Mouse (Mus musculus) CH12.LX (cell line): Measurements from ENCODE around the gene Ttll13. TPM values are rescaled to one million over a fixed set of nuclear protein-coding genes. Genes with fewer than 3 reads are reported as not detected.

ENCODE experiments used
- DNase-seq: peaks from one replicate; pipeline ENCODE4 v3.0.0-alpha.2; 2013; ENCODE audit errors: extremely low read depth
- H3K27ac ChIP-seq: 2 replicates; pipeline ENCODE4 v1.5.1; 2012; ENCODE audit warnings: low read depth, mild to moderate bottlenecking, control low read depth, moderate library complexity; ENCODE audit not compliant: insufficient read depth
- H3K27me3 ChIP-seq: replicated peaks from 2 replicates; pipeline ENCODE3; 2012; ENCODE audit warnings: inconsistent platforms
- H3K36me3 ChIP-seq, 2 experiments: replicated peaks in 1 of 2; 2 replicates each; pipeline versions ENCODE3 to v1.6.1; 2012; ENCODE audit warnings: inconsistent platforms in 1 of 2, low read length in 1 of 2, mild to moderate bottlenecking in 1 of 2, mixed read lengths in 1 of 2, moderate library complexity in 1 of 2; ENCODE audit not compliant: control insufficient read depth in 1 of 2, insufficient read depth in 1 of 2
- H3K4me1 ChIP-seq, 2 experiments: 2 replicates each; pipeline ENCODE4 v1.6.1; 2012; ENCODE audit warnings: inconsistent platforms in 1 of 2, moderate library complexity in 1 of 2; ENCODE audit not compliant: insufficient read depth in 2 of 2, control insufficient read depth in 1 of 2
- H3K4me2 ChIP-seq: 2 replicates; pipeline ENCODE4 v1.6.1; 2012; ENCODE audit warnings: low read depth, mild to moderate bottlenecking, control low read depth; ENCODE audit not compliant: poor library complexity, insufficient read depth, severe bottlenecking
- H3K4me3 ChIP-seq, 3 experiments: fragments of 150-350 bp in 1 of 3; sonication (generic) in 1 of 3; replicated peaks in 1 of 3; 2 replicates each; pipeline versions ENCODE3 to v1.5.1; 2011 to 2012; ENCODE audit warnings: low read depth in 2 of 3, low read length in 2 of 3, mild to moderate bottlenecking in 2 of 3, moderate library complexity in 2 of 3, control low read depth in 1 of 3, improper control_type of control experiment in 1 of 3, inconsistent platforms in 1 of 3, mixed read lengths in 1 of 3; ENCODE audit not compliant: poor library complexity in 1 of 3
- H3K79me2 ChIP-seq: replicated peaks from 2 replicates; pipeline ENCODE4 v1.6.1; 2012; ENCODE audit warnings: mild to moderate bottlenecking, moderate library complexity; ENCODE audit not compliant: control insufficient read depth, poor library complexity, insufficient read depth, severe bottlenecking; ENCODE audit errors: extremely low read depth
- H3K9ac ChIP-seq: 2 replicates; pipeline ENCODE4 v1.6.1; 2012; ENCODE audit warnings: low read depth, mild to moderate bottlenecking, control low read depth, moderate library complexity; ENCODE audit not compliant: insufficient read depth
- H3K9me3 ChIP-seq: replicated peaks from 2 replicates; pipeline ENCODE3; 2012; ENCODE audit warnings: low read length, inconsistent platforms, mixed read lengths
- CHD1 ChIP-seq: IDR thresholded peaks from 2 replicates; pipeline ENCODE4 v1.6.1; 2012; ENCODE audit warnings: low read depth, low read length, improper control_type of control experiment, inconsistent platforms
- E2F4 ChIP-seq: IDR thresholded peaks from 2 replicates; pipeline ENCODE4 v1.6.1; 2011; ENCODE audit warnings: low read depth, low read length, improper control_type of control experiment; ENCODE audit not compliant: insufficient replicate concordance
- ELF1 ChIP-seq: IDR thresholded peaks from 2 replicates; pipeline ENCODE4 v1.6.1; 2014; ENCODE audit warnings: low read depth, mild to moderate bottlenecking, inconsistent platforms, low read length, improper control_type of control experiment
- ETS1 ChIP-seq: conservative IDR thresholded peaks from 2 replicates; pipeline ENCODE4 v1.6.1; 2012; ENCODE audit warnings: low read depth, mild to moderate bottlenecking, inconsistent platforms, low read length, improper control_type of control experiment, moderate library complexity
- GABPA ChIP-seq: IDR thresholded peaks from 2 replicates; pipeline ENCODE4 v1.6.1; 2012; ENCODE audit warnings: low read depth, low read length, improper control_type of control experiment, inconsistent platforms; ENCODE audit not compliant: insufficient replicate concordance
- IRF4 ChIP-seq: IDR thresholded peaks from 2 replicates; pipeline ENCODE4 v1.6.1; 2014; ENCODE audit warnings: low read depth, mild to moderate bottlenecking, inconsistent platforms, low read length, improper control_type of control experiment
- JUN ChIP-seq: IDR thresholded peaks from 2 replicates; pipeline ENCODE4 v1.6.1; 2011; ENCODE audit warnings: low read depth, mild to moderate bottlenecking, low read length, improper control_type of control experiment, moderate library complexity; ENCODE audit not compliant: insufficient read depth
- MYC ChIP-seq: IDR thresholded peaks from 2 replicates; pipeline ENCODE4 v1.6.1; 2011; ENCODE audit warnings: low read depth, mild to moderate bottlenecking, improper control_type of control experiment, low read length
- NELFE ChIP-seq: IDR thresholded peaks from 2 replicates; pipeline ENCODE4 v1.6.1; 2011; ENCODE audit warnings: low read depth, low read length, improper control_type of control experiment
- NRF1 ChIP-seq: IDR thresholded peaks from 2 replicates; pipeline ENCODE4 v1.6.1; 2014; ENCODE audit warnings: low read depth, mild to moderate bottlenecking, inconsistent platforms, low read length, improper control_type of control experiment, moderate library complexity
- POLR2AphosphoS2 ChIP-seq: IDR thresholded peaks from 2 replicates; pipeline ENCODE4 v1.6.1; 2011; ENCODE audit warnings: low read depth, low read length, improper control_type of control experiment
- SIN3A ChIP-seq: IDR thresholded peaks from 2 replicates; pipeline ENCODE4 v1.6.1; 2012; ENCODE audit warnings: low read length, improper control_type of control experiment, inconsistent platforms
- ZMIZ1 ChIP-seq: IDR thresholded peaks from 2 replicates; pipeline ENCODE4 v1.6.1; 2012; ENCODE audit warnings: low read depth, mild to moderate bottlenecking, inconsistent platforms, low read length, improper control_type of control experiment
- dilution Hi-C: fragments of 300-500 bp; cut with MboI; formaldehyde crosslinking; loops from 2 replicates; pipeline ENCODE4 v1.14.3; 2020; ENCODE audit warnings: low sequenced_read_pairs; ENCODE audit not compliant: extremely low pct_unique_long_range_greater_than_20kb, extremely low pct_ligation_motif_present
- in situ Hi-C: fragments of 300-500 bp; cut with MboI; formaldehyde crosslinking; loops from 3 replicates; pipeline ENCODE4 v1.14.3; 2019; ENCODE audit warnings: low sequenced_read_pairs, low pct_ligation_motif_present, low pct_unique_long_range_greater_than_20kb, mixed read lengths
- polyA plus RNA-seq: library from polyadenylated mRNA; unstranded; fragments of >175 nt; gene quantifications from 2 replicates; pipeline ENCODE4 v1.2.1, GENCODE M21; 2012; ENCODE audit warnings: low read depth; ENCODE audit not compliant: insufficient read length
- total RNA-seq, 2 experiments: library from RNA; depleted of rRNA; stranded (reverse); fragments of 300-350 nt in 1 of 2; fragments of >200 nt in 1 of 2; gene quantifications; 2 replicates each; pipeline ENCODE4 v1.2.3; 2012 to 2014

Gene Ttll13
- total and polyA plus RNA-seq, 3 experiments = 0.59 TPM; not detected in 2

DNA sequence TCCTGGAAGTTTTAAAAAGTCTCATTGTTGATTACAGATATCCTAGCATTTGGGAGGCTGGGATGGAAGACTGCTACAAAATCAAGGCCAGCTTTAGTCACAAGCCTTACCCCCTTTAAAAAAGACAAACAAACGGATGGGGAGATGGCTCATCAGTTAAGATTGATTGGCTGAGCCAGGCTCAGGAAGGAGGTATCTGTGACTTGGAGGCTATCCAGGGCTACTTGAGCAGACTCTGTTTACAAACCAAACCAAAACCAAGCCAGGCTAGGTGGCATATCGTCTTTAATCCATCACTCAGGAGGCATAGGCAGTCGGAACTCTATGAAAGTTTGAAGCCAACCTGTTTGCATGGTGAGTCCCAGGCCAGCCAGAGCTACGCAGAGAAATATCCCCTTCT lies 4.5 kb upstream of the Ttll13 start (continued):
- no peak for TF ChIP-seq ELF1

DNA sequence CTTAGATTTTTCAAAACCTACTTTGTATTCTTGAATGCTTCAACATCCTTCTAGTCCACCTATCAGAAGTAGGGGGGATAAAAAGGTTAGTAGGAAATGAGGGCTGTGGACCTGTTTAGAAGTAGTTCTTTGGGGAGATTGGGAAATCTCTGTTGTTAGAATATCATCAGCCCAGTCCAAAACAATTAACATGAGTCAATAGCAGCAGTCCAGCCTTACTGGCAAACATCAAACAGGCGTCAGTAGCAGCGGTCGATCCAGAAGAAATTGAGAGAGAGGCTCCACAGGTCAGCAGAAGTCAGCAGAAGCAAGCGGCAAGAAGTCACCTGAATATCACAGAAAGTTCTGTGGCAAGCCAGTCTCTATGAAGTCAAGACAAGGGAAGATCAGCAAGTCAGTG lies 1.3 kb upstream of the Ttll13 start:
- DNase-seq = no peak
- TF ChIP-seq MYC (no peak), SIN3A (no peak), POLR2AphosphoS2 (no peak), GABPA (no peak), CHD1 (no peak), JUN (no peak), IRF4 (no peak), ZMIZ1 (no peak), E2F4 (no peak), NRF1 (no peak), ETS1 (no peak)
- H3K9me3 ChIP-seq = peaks cover 4% of the 10 kb centered on the region
- H3K9ac ChIP-seq = no peak overlapping the region
- peaks cover 4 to 15% of the 10 kb centered on the region in 2 experiments for H3K36me3 ChIP-seq
- no peaks in the 10 kb centered on the region for H3K79me2 ChIP-seq
- H3K4me2 ChIP-seq = no peak overlapping the region
- H3K27me3 ChIP-seq = peaks cover 9% of the 10 kb centered on the region
- H3K4me3 ChIP-seq = no peak overlapping the region
- dilution Hi-C loops (no loop called here), in situ Hi-C loops (no loop called here)
- peaks cover 0 to 4% of the 10 kb centered on the region in 2 experiments; a peak in 1 of 4 replicates for H3K4me1 ChIP-seq
- H3K27ac ChIP-seq = no peak overlapping the region

GRCm38 (mm10) chr7:80246859-80247258 lies 683 bp downstream of the Ttll13 start:
- H3K27ac ChIP-seq = no peak overlapping the region
- dilution Hi-C loops = no loop called here
- H3K4me1 ChIP-seq = peaks cover 0 to 6% of the 10 kb centered on the region in 2 experiments; a peak in 1 of 4 replicates
- H3K36me3 ChIP-seq = no peaks in the 10 kb centered on the region
- H3K79me2 ChIP-seq = no peaks in the 10 kb centered on the region
- no peak overlapping the region for H3K4me3 ChIP-seq
- in situ Hi-C loops = no loop called here
- H3K9ac ChIP-seq = no peak overlapping the region
- DNase-seq = no peak
- H3K27me3 ChIP-seq = peaks cover 9% of the 10 kb centered on the region
- TF ChIP-seq ZMIZ1 (no peak), NELFE (0 out of 2 replicates have a peak, but pooled peaks have one; percentile 2)
- H3K9me3 ChIP-seq = peaks cover 4% of the 10 kb centered on the region
- H3K4me2 ChIP-seq = no peak overlapping the region
